Mouse (Mus musculus): ENCODE measurements around the gene Gpx4. TPM values are rescaled to one million over a fixed set of nuclear protein-coding genes. Genes with fewer than 3 reads are reported as not detected.
A peak's percentile ranks its signal among the peaks of the same experiment; 100 is the strongest.

The Gpx4 gene
- polyA plus RNA-seq, 1 experiment: 1,278 TPM

DNA sequence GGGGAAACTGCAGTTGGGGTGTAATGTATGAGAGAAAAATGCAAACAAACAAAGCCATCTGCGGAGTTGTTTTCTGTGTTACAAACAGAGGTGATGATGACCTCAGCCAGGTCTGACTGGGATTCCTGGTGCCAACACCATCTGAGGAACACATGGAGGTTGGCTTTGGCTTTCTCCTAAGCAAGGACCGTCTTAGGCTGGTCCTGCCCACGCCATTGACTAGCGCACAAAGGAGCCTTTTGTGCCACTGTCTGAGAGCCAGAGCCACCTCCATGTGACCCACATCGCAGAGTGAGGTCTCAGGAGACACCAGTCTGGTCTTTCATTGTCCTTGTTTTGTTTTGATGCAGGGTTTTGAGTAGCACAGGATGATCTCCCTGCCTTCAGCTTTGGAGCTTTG, 1.4 kb downstream of the Gpx4 start:
- no peak overlapping the region for H3ac ChIP-seq (ENCODE audit: control insufficient read depth, insufficient read length)
- H3K4me2 ChIP-seq (ENCODE audit: low read depth): no peak overlapping the region
- TF ChIP-seq MYOG (IDR thresholded peaks at IDR 0.05; ENCODE audit: control insufficient read depth in 1 of 3, insufficient read depth in 1 of 3, insufficient read length in 2 of 3, low read depth in 2 of 3) (no peak), USF1 (IDR thresholded peaks at IDR 0.05; ENCODE audit: low read depth) (no peak), MAX (IDR thresholded peaks at IDR 0.05; ENCODE audit: low read depth) (no peak), TCF3 (IDR thresholded peaks at IDR 0.05; ENCODE audit: insufficient read length, low read depth) (no peak), POLR2A (IDR thresholded peaks at IDR 0.05; ENCODE audit: insufficient read length, low read depth) (no peak), CEBPB (IDR thresholded peaks at IDR 0.05; ENCODE audit: insufficient read depth, poor library complexity, severe bottlenecking) (no peak), REST (IDR thresholded peaks at IDR 0.05; ENCODE audit: insufficient read depth, insufficient read length) (no peak), POLR2AphosphoS2 (IDR thresholded peaks at IDR 0.05; ENCODE audit: insufficient read length, low read depth) (no peak), TCF12 (IDR thresholded peaks at IDR 0.05; ENCODE audit: insufficient read depth, poor library complexity, severe bottlenecking) (no peak), E2F4 (IDR thresholded peaks at IDR 0.05; ENCODE audit: insufficient read depth) (no peak), MYOD1 (IDR thresholded peaks at IDR 0.05; ENCODE audit: control insufficient read depth in 1 of 3, insufficient read length in 2 of 3, low read depth in 2 of 3) (no peak), SRF (IDR thresholded peaks at IDR 0.05; ENCODE audit: control insufficient read depth, insufficient read length, low read depth) (no peak)
- no peak overlapping the region for H3K4me3 ChIP-seq
- no peaks in the 10 kb centered on the region for H3K79me2 ChIP-seq (ENCODE audit: control insufficient read depth, insufficient read depth)
- H3K36me3 ChIP-seq (ENCODE audit: control insufficient read depth, insufficient read depth): no peaks in the 10 kb centered on the region
- no peaks in the 10 kb centered on the region for H3K27me3 ChIP-seq (ENCODE audit: control insufficient read depth, insufficient read depth, insufficient read length)

DNA sequence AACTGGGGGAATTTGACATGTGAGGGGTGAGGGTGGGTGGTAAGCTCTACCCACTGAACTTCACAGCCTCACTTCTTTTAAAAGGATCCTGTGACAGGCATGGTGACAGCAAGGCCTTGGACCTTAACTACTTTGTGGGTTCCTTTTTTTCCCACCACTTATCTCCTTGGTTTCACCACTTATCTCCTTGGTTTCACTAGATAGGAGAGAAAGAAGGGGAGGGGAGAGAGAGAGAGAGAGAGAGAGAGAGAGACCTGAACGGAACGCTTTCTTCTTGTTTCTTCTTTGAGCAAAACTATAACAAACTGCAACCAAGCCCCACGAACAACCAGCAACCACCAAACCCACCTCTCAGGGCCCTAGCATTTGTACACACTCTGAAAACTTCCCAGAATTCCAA, 1.9 kb downstream of the Gpx4 start:
- no peaks in the 10 kb centered on the region for H3K36me3 ChIP-seq (ENCODE audit: control insufficient read depth, insufficient read depth)
- TF ChIP-seq POLR2AphosphoS2 (IDR thresholded peaks at IDR 0.05; ENCODE audit: insufficient read length, low read depth) (no peak), TCF3 (IDR thresholded peaks at IDR 0.05; ENCODE audit: insufficient read length, low read depth) (no peak), REST (IDR thresholded peaks at IDR 0.05; ENCODE audit: insufficient read depth, insufficient read length) (no peak), USF1 (IDR thresholded peaks at IDR 0.05; ENCODE audit: low read depth) (no peak), MYOD1 (IDR thresholded peaks at IDR 0.05; ENCODE audit: control insufficient read depth in 1 of 3, insufficient read length in 2 of 3, low read depth in 2 of 3) (no peak), MAX (IDR thresholded peaks at IDR 0.05; ENCODE audit: low read depth) (no peak), MYOG (IDR thresholded peaks at IDR 0.05; ENCODE audit: control insufficient read depth in 1 of 3, insufficient read depth in 1 of 3, insufficient read length in 2 of 3, low read depth in 2 of 3) (no peak), SRF (IDR thresholded peaks at IDR 0.05; ENCODE audit: control insufficient read depth, insufficient read length, low read depth) (no peak), POLR2A (IDR thresholded peaks at IDR 0.05; ENCODE audit: insufficient read length, low read depth) (no peak), TCF12 (IDR thresholded peaks at IDR 0.05; ENCODE audit: insufficient read depth, poor library complexity, severe bottlenecking) (no peak), CEBPB (IDR thresholded peaks at IDR 0.05; ENCODE audit: insufficient read depth, poor library complexity, severe bottlenecking) (no peak)

DNA sequence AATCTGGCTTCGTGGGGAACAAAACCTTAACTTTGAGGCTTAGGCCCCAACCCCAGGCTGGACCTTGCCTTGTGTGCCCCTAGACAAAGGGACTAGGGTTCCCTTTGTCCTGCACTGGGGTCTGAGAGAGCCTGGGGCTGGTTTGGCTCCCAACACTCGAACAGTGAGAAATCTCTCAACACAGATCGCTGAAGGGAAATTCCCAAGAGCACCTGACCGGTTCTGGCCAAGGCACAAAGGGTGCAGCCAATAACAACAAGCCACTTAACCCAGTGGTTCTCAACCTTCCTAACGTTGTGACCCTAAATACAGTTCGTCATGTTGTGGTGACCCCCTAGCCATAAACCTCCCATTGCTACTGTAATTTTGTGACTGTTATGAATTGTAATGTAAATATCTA, 3.3 kb downstream of the Gpx4 start:
- no peak overlapping the region for H3ac ChIP-seq (ENCODE audit: control insufficient read depth, insufficient read length)
- H3K79me2 ChIP-seq (ENCODE audit: control insufficient read depth, insufficient read depth): peaks cover 16% of the 10 kb centered on the region
- no peaks in the 10 kb centered on the region for H3K36me3 ChIP-seq (ENCODE audit: control insufficient read depth, insufficient read depth)
- TF ChIP-seq USF1 (IDR thresholded peaks at IDR 0.05; ENCODE audit: low read depth) (no peak), TCF3 (IDR thresholded peaks at IDR 0.05; ENCODE audit: insufficient read length, low read depth) (no peak), MYOG (IDR thresholded peaks at IDR 0.05; ENCODE audit: control insufficient read depth in 1 of 3, insufficient read depth in 1 of 3, insufficient read length in 2 of 3, low read depth in 2 of 3) (no peak), MYOD1 (IDR thresholded peaks at IDR 0.05; ENCODE audit: control insufficient read depth in 1 of 3, insufficient read length in 2 of 3, low read depth in 2 of 3) (no peak), CEBPB (IDR thresholded peaks at IDR 0.05; ENCODE audit: insufficient read depth, poor library complexity, severe bottlenecking) (no peak), POLR2AphosphoS2 (IDR thresholded peaks at IDR 0.05; ENCODE audit: insufficient read length, low read depth) (no peak), REST (IDR thresholded peaks at IDR 0.05; ENCODE audit: insufficient read depth, insufficient read length) (no peak), E2F4 (IDR thresholded peaks at IDR 0.05; ENCODE audit: insufficient read depth) (no peak), POLR2A (IDR thresholded peaks at IDR 0.05; ENCODE audit: insufficient read length, low read depth) (no peak), TCF12 (IDR thresholded peaks at IDR 0.05; ENCODE audit: insufficient read depth, poor library complexity, severe bottlenecking) (no peak), MAX (IDR thresholded peaks at IDR 0.05; ENCODE audit: low read depth) (no peak), SRF (IDR thresholded peaks at IDR 0.05; ENCODE audit: control insufficient read depth, insufficient read length, low read depth) (no peak)
- H3K4me2 ChIP-seq (ENCODE audit: low read depth): no peak overlapping the region
- no peak overlapping the region for H3K4me3 ChIP-seq
- H3K27me3 ChIP-seq (ENCODE audit: control insufficient read depth, insufficient read depth, insufficient read length): no peaks in the 10 kb centered on the region

More for the DNA sequence above, 1.9 kb downstream of the Gpx4 start:
- no peaks in the 10 kb centered on the region for H3K27me3 ChIP-seq (ENCODE audit: control insufficient read depth, insufficient read depth, insufficient read length)
- H3K79me2 ChIP-seq (ENCODE audit: control insufficient read depth, insufficient read depth): peaks cover 2% of the 10 kb centered on the region
- H3ac ChIP-seq (ENCODE audit: control insufficient read depth, insufficient read length): no peak overlapping the region
- H3K4me3 ChIP-seq: no peak overlapping the region
- H3K4me2 ChIP-seq (ENCODE audit: low read depth): no peak overlapping the region

DNA sequence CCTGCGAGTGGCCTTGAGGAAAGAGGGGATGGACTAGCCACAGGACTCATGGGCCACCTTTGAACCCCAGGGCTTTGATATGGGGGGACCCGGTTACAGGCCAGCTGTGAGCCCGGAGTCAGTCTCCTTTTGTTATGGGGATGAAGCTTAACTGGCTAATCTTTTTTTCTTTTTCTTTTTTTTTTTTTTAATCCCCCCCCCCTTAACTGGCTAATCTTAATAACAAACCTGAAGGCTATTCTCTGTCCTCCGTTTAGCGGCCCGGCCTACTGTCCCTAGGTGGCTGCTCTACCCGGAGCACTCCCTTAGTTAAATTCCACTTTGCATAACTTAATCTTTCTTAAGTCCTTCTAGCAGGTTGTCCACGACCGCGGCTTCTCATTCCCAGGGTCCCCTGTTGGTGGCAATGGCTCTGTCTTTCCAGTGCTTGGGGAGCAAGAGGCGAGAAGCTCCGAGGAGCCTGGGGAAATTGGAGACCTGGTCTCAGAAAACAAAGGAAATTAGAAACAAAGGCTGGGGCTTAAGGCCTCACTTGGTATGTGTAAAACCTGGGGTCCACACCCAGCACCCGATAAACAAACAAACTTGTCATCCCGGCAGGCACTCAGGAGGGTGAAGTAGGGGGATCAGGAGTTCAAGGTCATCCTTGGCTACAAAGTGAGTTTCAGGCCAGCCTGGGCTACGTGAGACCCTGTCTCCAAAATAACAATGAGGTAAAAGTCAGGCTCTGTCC, 4.1 kb downstream of the Gpx4 start:
- Histone ChIP-seq H3K4me3 (no peak overlapping the region), H3K36me3 (ENCODE audit: control insufficient read depth, insufficient read depth) (no peaks in the 10 kb centered on the region), H3K27me3 (ENCODE audit: control insufficient read depth, insufficient read depth, insufficient read length) (no peaks in the 10 kb centered on the region), H3K79me2 (ENCODE audit: control insufficient read depth, insufficient read depth) (peaks cover 23% of the 10 kb centered on the region), H3K4me2 (ENCODE audit: low read depth) (peak overlapping the region; percentile 4), H3ac (ENCODE audit: control insufficient read depth, insufficient read length) (no peak overlapping the region)
- TF ChIP-seq MYOD1 (IDR thresholded peaks at IDR 0.05; ENCODE audit: control insufficient read depth in 1 of 3, insufficient read length in 2 of 3, low read depth in 2 of 3) (no peak), E2F4 (IDR thresholded peaks at IDR 0.05; ENCODE audit: insufficient read depth) (no peak), POLR2A (IDR thresholded peaks at IDR 0.05; ENCODE audit: insufficient read length, low read depth) (no peak), MAX (IDR thresholded peaks at IDR 0.05; ENCODE audit: low read depth) (no peak), SRF (IDR thresholded peaks at IDR 0.05; ENCODE audit: control insufficient read depth, insufficient read length, low read depth) (no peak), USF1 (IDR thresholded peaks at IDR 0.05; ENCODE audit: low read depth) (no peak), CEBPB (IDR thresholded peaks at IDR 0.05; ENCODE audit: insufficient read depth, poor library complexity, severe bottlenecking) (no peak), POLR2AphosphoS2 (IDR thresholded peaks at IDR 0.05; ENCODE audit: insufficient read length, low read depth) (no peak), REST (IDR thresholded peaks at IDR 0.05; ENCODE audit: insufficient read depth, insufficient read length) (no peak), TCF3 (IDR thresholded peaks at IDR 0.05; ENCODE audit: insufficient read length, low read depth) (no peak), MYOG (IDR thresholded peaks at IDR 0.05; ENCODE audit: control insufficient read depth in 1 of 3, insufficient read depth in 1 of 3, insufficient read length in 2 of 3, low read depth in 2 of 3) (no peak), TCF12 (IDR thresholded peaks at IDR 0.05; ENCODE audit: insufficient read depth, poor library complexity, severe bottlenecking) (no peak)
